In genomic region chr5:150263162-150263561, GRCm38 (mm10) we compare ENCODE assay signal across 8 mouse cellular contexts.
DNase-seq lines count a peak whose midpoint lies in the region; ATAC-seq and TF ChIP-seq lines count a peak whose summit lies in the region.
"Had no signal": no experiment of that assay in that cellular context is flagged by ENCODE, and none has a peak within 500 bp of the region (broad histone marks: within the 10 kb centered on the region; RNA-seq: fewer than 3 reads in every experiment).

No protein-coding gene starts in this region.

- TF ChIP-seq CTCF in kidney, adult 2 months (conservative IDR thresholded peaks at IDR 0.05; ENCODE audit: insufficient read depth, insufficient read length, low read depth, low read length), result no peak

- H3K4me2 ChIP-seq in embryonic facial prominence, embryonic 15.5 days (replicated peaks), result peak overlapping the region; percentile 92; the same call in 1 of the 2 replicates
- 0 out of 2 replicates have a peak overlapping the region, but pooled peaks have one; percentile 25 for H3K4me2 ChIP-seq in limb, embryonic 15.5 days
- H3K4me2 ChIP-seq: liver, embryonic 13.5 days had no signal

- no peaks in the 10 kb centered on the region for H3K27me3 ChIP-seq in kidney, adult 2 months (replicated peaks; ENCODE audit: control insufficient read depth, insufficient read depth, low read length)
- no peaks in the 10 kb centered on the region for H3K27me3 ChIP-seq in embryonic facial prominence, embryonic 15.5 days
- H3K27me3 ChIP-seq in limb, embryonic 15.5 days, result no peaks in the 10 kb centered on the region

- no peak for DNase-seq in kidney, adult 2 months
- DNase-seq in kidney, postnatal 36 days, result no peak
- peak; percentile 35 for DNase-seq in heart, adult 8-10 months (ENCODE audit: low spot score)
- DNase-seq in yolk sac, embryonic 10.5 days (ENCODE audit: low spot score), result no peak
- no peak for DNase-seq in layer of hippocampus, postnatal 10 days (ENCODE audit: low spot score in 2 of 2)
- DNase-seq: liver, embryonic 13.5 days had no signal

- no peak for TF ChIP-seq POLR2A in kidney, adult 2 months (IDR thresholded peaks at IDR 0.05; ENCODE audit: low read depth, low read length)

- no peaks in the 10 kb centered on the region for H3K36me3 ChIP-seq in kidney, adult 2 months (ENCODE audit: control insufficient read depth, insufficient read depth, low read length)
- H3K36me3 ChIP-seq in embryonic facial prominence, embryonic 15.5 days, result no peaks in the 10 kb centered on the region
- H3K36me3 ChIP-seq in limb, embryonic 15.5 days, result no peaks in the 10 kb centered on the region
- H3K36me3 ChIP-seq: liver, embryonic 13.5 days had no signal

- H3K4me1 ChIP-seq in kidney, adult 2 months (ENCODE audit: control insufficient read depth, insufficient read depth, low read length), result peaks cover 3% of the 10 kb centered on the region
- H3K4me1 ChIP-seq in embryonic facial prominence, embryonic 15.5 days, result peaks cover 21% of the 10 kb centered on the region
- peaks cover 44% of the 10 kb centered on the region for H3K4me1 ChIP-seq in limb, embryonic 15.5 days

- H3K9ac ChIP-seq in embryonic facial prominence, embryonic 15.5 days, result no peak overlapping the region
- no peak overlapping the region for H3K9ac ChIP-seq in limb, embryonic 15.5 days
- H3K9ac ChIP-seq: liver, embryonic 13.5 days had no signal

- 67% methylated on average over 12 of the region's 12 CpGs for WGBS in kidney, adult 2 months
- 51% methylated on average over 12 of the region's 12 CpGs for WGBS in embryonic facial prominence, embryonic 15.5 days
- WGBS in limb, embryonic 15.5 days, result 53% methylated on average over 12 of the region's 12 CpGs

- ATAC-seq in embryonic facial prominence, embryonic 15.5 days (ENCODE audit: insufficient number of reproducible peaks, low FRiP score, low TSS enrichment, low read depth), result no peak
- ATAC-seq in limb, embryonic 15.5 days (ENCODE audit: insufficient number of reproducible peaks, low FRiP score, low TSS enrichment, low read depth), result no peak

- H3K4me3 ChIP-seq in kidney, adult 2 months (ENCODE audit: insufficient read depth, low read depth, low read length), result no peak overlapping the region
- no peak overlapping the region for H3K4me3 ChIP-seq in embryonic facial prominence, embryonic 15.5 days (replicated peaks)
- H3K4me3 ChIP-seq in limb, embryonic 15.5 days, result no peak overlapping the region
- H3K4me3 ChIP-seq: liver, embryonic 13.5 days had no signal

- no peaks in the 10 kb centered on the region for H3K9me3 ChIP-seq in embryonic facial prominence, embryonic 15.5 days (replicated peaks)
- H3K9me3 ChIP-seq in limb, embryonic 15.5 days, result no peaks in the 10 kb centered on the region
- H3K9me3 ChIP-seq: liver, embryonic 13.5 days had no signal

- H3K27ac ChIP-seq in kidney, adult 2 months (ENCODE audit: insufficient read depth, low read depth, low read length), result peak overlapping the region; percentile 24; the same call in 1 of the 2 replicates
- H3K27ac ChIP-seq in embryonic facial prominence, embryonic 15.5 days (replicated peaks), result no peak overlapping the region
- H3K27ac ChIP-seq in limb, embryonic 15.5 days, result peak overlapping the region; percentile 63
- H3K27ac ChIP-seq: liver, embryonic 13.5 days had no signal
